Mouse (Mus musculus) hindbrain, embryonic 13.5 days (tissue): ENCODE results near the gene Tfeb. TPM values are rescaled to one million over a fixed set of nuclear protein-coding genes. Genes with fewer than 3 reads are reported as not detected.

ENCODE experiments used
- ATAC-seq: fragments of 200-750 bp; cut with Nextera tagmentation; 2 replicates; pipeline ENCODE4 v1.8.0; 2017; ENCODE audit warnings: moderate TSS enrichment; ENCODE audit not compliant: low FRiP score
- H3K27ac ChIP-seq: fragments of 300-500 bp; sonication (generic); 2 replicates; pipeline ENCODE4 v1.5.1; 2015; ENCODE audit warnings: inconsistent platforms, mild to moderate bottlenecking, moderate library complexity
- H3K27me3 ChIP-seq: fragments of 300-500 bp; sonication (generic); 2 replicates; pipeline ENCODE4 v1.6.1; 2015; ENCODE audit warnings: mild to moderate bottlenecking, inconsistent platforms
- H3K36me3 ChIP-seq: fragments of 300-500 bp; sonication (generic); 2 replicates; pipeline ENCODE4 v1.6.1; 2015; ENCODE audit warnings: mild to moderate bottlenecking, inconsistent platforms
- H3K4me1 ChIP-seq: fragments of 300-500 bp; sonication (generic); replicated peaks from 2 replicates; pipeline ENCODE4 v1.6.1; 2015; ENCODE audit warnings: inconsistent platforms
- H3K4me2 ChIP-seq: fragments of 300-500 bp; sonication (generic); 2 replicates; pipeline ENCODE4 v1.6.1; 2015; ENCODE audit warnings: inconsistent platforms, mild to moderate bottlenecking, moderate library complexity
- H3K4me3 ChIP-seq: fragments of 300-500 bp; sonication (generic); 2 replicates; pipeline ENCODE4 v1.5.1; 2015; ENCODE audit warnings: mild to moderate bottlenecking, inconsistent platforms
- H3K9ac ChIP-seq: fragments of 300-500 bp; sonication (generic); 2 replicates; pipeline ENCODE4 v1.6.1; 2015; ENCODE audit warnings: mild to moderate bottlenecking, inconsistent platforms
- H3K9me3 ChIP-seq: fragments of 300-500 bp; sonication (generic); 2 replicates; pipeline ENCODE4 v1.6.1; 2016; ENCODE audit warnings: inconsistent platforms
- WGBS: fragments of 180-500 bp; shearing (Covaris S2); methylation state at CpG from one replicate; pipeline ENCODE4 v1.1.7; 2015; 5-methylcytosine and 5-hydroxymethylcytosine counted together
- polyA plus RNA-seq: library from polyadenylated mRNA; unstranded; fragments of >200 nt; fragmentation: Nextera tagmentation; extraction: Ambion mirVana; gene quantifications from 2 replicates; pipeline ENCODE4 v1.2.1, GENCODE M21; 2015

The Tfeb gene
- polyA plus RNA-seq, 1 experiment from 2014 or later: 2.8 TPM

- no peaks in the 10 kb centered on the region for H3K9me3 ChIP-seq
- WGBS: 63% methylated on average over 13 of the region's 13 CpGs
Observed at GRCm38 (mm10) chr17:47762518-47763340, 25.9 kb downstream of the Tfeb start.

GRCm38 (mm10) chr17:47765986-47766385 is 29.2 kb downstream of the Tfeb start:
- Histone ChIP-seq H3K4me1 (peaks cover 13% of the 10 kb centered on the region), H3K9me3 (no peaks in the 10 kb centered on the region), H3K27me3 (no peaks in the 10 kb centered on the region), H3K4me3 (no peak overlapping the region), H3K4me2 (no peak overlapping the region), H3K9ac (no peak overlapping the region), H3K27ac (no peak overlapping the region), H3K36me3 (no peaks in the 10 kb centered on the region)
- ATAC-seq: no peak
- 78% methylated on average over 4 of the region's 4 CpGs for WGBS

More at GRCm38 (mm10) chr17:47762518-47763340, 25.9 kb downstream of the Tfeb start:
- Histone ChIP-seq H3K27ac (peak overlapping the region; percentile 70), H3K4me1 (peaks cover 13% of the 10 kb centered on the region), H3K4me3 (no peak overlapping the region), H3K27me3 (no peaks in the 10 kb centered on the region), H3K36me3 (no peaks in the 10 kb centered on the region), H3K4me2 (no peak overlapping the region), H3K9ac (peak overlapping the region; percentile 49)
- ATAC-seq: peak; percentile 90

DNA sequence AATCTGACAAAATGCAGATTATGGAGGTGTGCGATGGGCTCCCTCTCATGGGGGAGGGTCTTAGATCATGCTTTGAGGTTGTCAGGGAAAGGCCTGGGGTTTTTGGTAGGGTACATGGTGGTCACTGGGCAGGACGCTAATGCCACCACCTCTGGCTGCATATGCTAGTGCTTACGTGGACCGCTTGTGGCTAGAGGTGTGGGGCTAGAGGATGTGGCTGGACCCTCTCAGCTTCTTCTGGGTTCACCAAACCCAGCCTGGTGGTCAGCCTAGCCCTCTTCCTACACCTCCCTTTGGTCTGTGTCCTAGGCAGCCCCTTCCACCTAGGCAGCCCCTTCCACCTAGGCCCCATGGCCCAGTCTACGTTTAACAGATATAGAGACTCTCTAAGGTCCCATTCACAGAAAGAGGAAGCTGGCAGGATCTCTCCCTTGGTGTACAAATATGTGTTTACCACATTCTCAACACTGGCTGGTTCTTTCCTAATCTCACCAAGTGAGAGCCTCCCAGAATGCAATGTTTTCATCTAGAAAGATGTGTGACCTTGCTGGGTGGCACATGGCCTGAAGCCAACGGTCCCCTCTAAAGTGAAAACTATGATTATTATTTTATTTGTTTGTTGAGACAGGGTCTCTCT is 29.7 kb downstream of the Tfeb start:
- H3K4me2 ChIP-seq: no peak overlapping the region
- 91% methylated on average over 6 of the region's 6 CpGs for WGBS
- no peak overlapping the region for H3K4me3 ChIP-seq
- no peak overlapping the region for H3K27ac ChIP-seq
- H3K4me1 ChIP-seq: peaks cover 13% of the 10 kb centered on the region
- H3K9ac ChIP-seq: no peak overlapping the region
- H3K27me3 ChIP-seq: no peaks in the 10 kb centered on the region
- no peaks in the 10 kb centered on the region for H3K36me3 ChIP-seq
- H3K9me3 ChIP-seq: no peaks in the 10 kb centered on the region
- no peak for ATAC-seq

GRCm38 (mm10) chr17:47767081-47767455 is 30.2 kb downstream of the Tfeb start:
- Histone ChIP-seq H3K4me2 (no peak overlapping the region), H3K9ac (no peak overlapping the region), H3K4me3 (no peak overlapping the region), H3K27me3 (no peaks in the 10 kb centered on the region), H3K36me3 (no peaks in the 10 kb centered on the region), H3K4me1 (peaks cover 12% of the 10 kb centered on the region), H3K27ac (no peak overlapping the region), H3K9me3 (0 out of 2 replicates have a peak, but pooled peaks cover 3% of the 10 kb centered on the region)
- 65% methylated on average over 2 of the region's 2 CpGs for WGBS
- no peak for ATAC-seq

DNA sequence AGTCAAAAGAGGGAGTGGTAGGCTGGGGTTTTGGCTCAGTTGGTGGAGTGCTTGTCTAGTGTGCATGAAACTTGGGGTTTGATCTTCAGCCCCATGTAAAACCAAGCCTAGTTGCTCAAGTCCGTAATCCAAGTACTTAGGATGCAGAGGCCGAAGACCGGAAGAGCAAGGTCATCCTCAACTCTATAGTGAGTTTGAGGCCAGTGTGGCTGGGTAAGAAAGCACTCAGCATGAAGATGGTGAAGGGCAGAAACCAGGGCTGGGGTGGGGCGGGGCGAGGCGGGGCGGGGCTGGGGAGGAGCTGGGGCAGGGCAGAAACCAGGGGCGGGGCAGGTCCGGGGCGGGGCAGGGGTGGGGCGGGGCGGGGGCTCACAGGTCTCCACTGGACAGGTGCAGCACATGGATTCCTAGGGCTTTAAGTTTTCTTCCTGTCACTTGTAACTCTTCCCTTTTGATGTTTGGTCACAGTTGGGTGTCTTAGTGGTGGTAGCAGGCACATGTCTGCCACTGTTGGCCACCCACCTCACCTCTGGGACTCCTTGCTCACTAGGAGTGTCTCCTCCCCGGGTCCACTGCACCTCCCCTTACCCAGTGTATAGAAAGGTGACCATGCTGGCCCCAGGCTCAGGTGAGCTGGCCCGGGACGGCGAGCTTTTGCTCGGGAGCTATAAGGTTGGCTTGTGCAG is 30.8 kb downstream of the Tfeb start:
- H3K27me3 ChIP-seq: no peaks in the 10 kb centered on the region
- H3K9me3 ChIP-seq: 0 out of 2 replicates have a peak, but pooled peaks cover 9% of the 10 kb centered on the region
- 62% methylated on average over 11 of the region's 17 CpGs for WGBS
- H3K27ac ChIP-seq: no peak overlapping the region
- H3K4me3 ChIP-seq: no peak overlapping the region
- peaks cover 6% of the 10 kb centered on the region for H3K4me1 ChIP-seq
- H3K9ac ChIP-seq: no peak overlapping the region
- H3K36me3 ChIP-seq: no peaks in the 10 kb centered on the region
- no peak overlapping the region for H3K4me2 ChIP-seq
- ATAC-seq: no peak

GRCm38 (mm10) chr17:47768707-47769276 is 32.0 kb downstream of the Tfeb start:
- no peak overlapping the region for H3K4me3 ChIP-seq
- 58% methylated on average over 12 of the region's 12 CpGs for WGBS
- H3K27ac ChIP-seq: no peak overlapping the region
- H3K4me2 ChIP-seq: no peak overlapping the region
- no peaks in the 10 kb centered on the region for H3K27me3 ChIP-seq
- H3K4me1 ChIP-seq: no peaks in the 10 kb centered on the region
- H3K9ac ChIP-seq: no peak overlapping the region
- 0 out of 2 replicates have a peak, but pooled peaks have one; percentile 17 for ATAC-seq
- H3K36me3 ChIP-seq: no peaks in the 10 kb centered on the region
- H3K9me3 ChIP-seq: 0 out of 2 replicates have a peak, but pooled peaks cover 11% of the 10 kb centered on the region

- H3K27me3 ChIP-seq: no peaks in the 10 kb centered on the region
- no peak overlapping the region for H3K4me3 ChIP-seq
- H3K4me1 ChIP-seq: no peaks in the 10 kb centered on the region
- H3K36me3 ChIP-seq: no peaks in the 10 kb centered on the region
- H3K4me2 ChIP-seq: no peak overlapping the region
- no peak overlapping the region for H3K27ac ChIP-seq
- 0 out of 2 replicates have a peak, but pooled peaks cover 11% of the 10 kb centered on the region for H3K9me3 ChIP-seq
- WGBS: 89% methylated on average over 11 of the region's 11 CpGs
- no peak for ATAC-seq
- no peak overlapping the region for H3K9ac ChIP-seq
Observed at GRCm38 (mm10) chr17:47769389-47770299, 32.8 kb downstream of the Tfeb start.

- no peak overlapping the region for H3K4me2 ChIP-seq
- H3K27me3 ChIP-seq: no peaks in the 10 kb centered on the region
- H3K27ac ChIP-seq: no peak overlapping the region
- H3K4me1 ChIP-seq: no peaks in the 10 kb centered on the region
- 71% methylated on average over 6 of the region's 6 CpGs for WGBS
- no peak for ATAC-seq
- H3K4me3 ChIP-seq: no peak overlapping the region
- H3K36me3 ChIP-seq: no peaks in the 10 kb centered on the region
- H3K9ac ChIP-seq: no peak overlapping the region
- 0 out of 2 replicates have a peak, but pooled peaks cover 11% of the 10 kb centered on the region for H3K9me3 ChIP-seq
Observed at GRCm38 (mm10) chr17:47773604-47774003, 36.8 kb downstream of the Tfeb start.

GRCm38 (mm10) chr17:47777141-47777540 is 40.3 kb downstream of the Tfeb start:
- no peaks in the 10 kb centered on the region for H3K36me3 ChIP-seq
- ATAC-seq: no peak
- 67% methylated on average over 2 of the region's 2 CpGs for WGBS
- no peak overlapping the region for H3K27ac ChIP-seq
- H3K4me1 ChIP-seq: no peaks in the 10 kb centered on the region
- H3K27me3 ChIP-seq: no peaks in the 10 kb centered on the region
- no peak overlapping the region for H3K4me3 ChIP-seq
- no peak overlapping the region for H3K9ac ChIP-seq
- no peak overlapping the region for H3K4me2 ChIP-seq
- H3K9me3 ChIP-seq: 0 out of 2 replicates have a peak, but pooled peaks cover 7% of the 10 kb centered on the region

DNA sequence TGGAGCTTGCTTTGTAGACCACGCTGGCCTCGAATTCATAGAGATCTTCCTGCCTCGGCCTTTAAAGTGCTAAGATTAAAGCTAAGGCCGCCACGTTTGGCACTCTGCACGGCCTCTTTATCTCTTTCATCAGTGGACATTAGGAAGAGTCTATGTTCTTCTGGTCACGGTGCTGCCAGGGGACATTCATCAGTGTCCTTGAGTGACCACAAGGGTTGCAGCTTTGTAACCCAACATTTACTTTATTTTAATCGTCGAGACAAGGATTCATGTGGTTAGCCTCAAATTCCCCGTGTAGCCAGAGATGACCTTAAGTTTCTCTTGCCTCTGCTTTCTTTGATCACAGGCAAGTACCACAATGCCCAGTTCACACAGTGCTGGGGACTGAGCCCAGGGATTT is 43.6 kb downstream of the Tfeb start:
- no peaks in the 10 kb centered on the region for H3K4me1 ChIP-seq
- H3K36me3 ChIP-seq: no peaks in the 10 kb centered on the region
- H3K9ac ChIP-seq: no peak overlapping the region
- H3K4me3 ChIP-seq: no peak overlapping the region
- H3K9me3 ChIP-seq: no peaks in the 10 kb centered on the region
- H3K27me3 ChIP-seq: no peaks in the 10 kb centered on the region
- H3K4me2 ChIP-seq: no peak overlapping the region
- H3K27ac ChIP-seq: no peak overlapping the region
- WGBS: 82% methylated on average over 10 of the region's 10 CpGs
- no peak for ATAC-seq

- no peak for ATAC-seq
- Histone ChIP-seq H3K9me3 (no peaks in the 10 kb centered on the region), H3K36me3 (no peaks in the 10 kb centered on the region), H3K4me1 (no peaks in the 10 kb centered on the region; the same call in 1 of the 2 replicates), H3K27me3 (peaks cover 14% of the 10 kb centered on the region), H3K4me3 (no peak overlapping the region), H3K9ac (no peak overlapping the region), H3K4me2 (no peak overlapping the region), H3K27ac (no peak overlapping the region)
- WGBS: 90% methylated on average over 3 of the region's 3 CpGs
Observed at GRCm38 (mm10) chr17:47782486-47782885, 45.7 kb downstream of the Tfeb start.
